Mouse (Mus musculus): Measurements from ENCODE around the gene Vmn1r236.

- no peak for TF ChIP-seq CTCF (IDR thresholded peaks at IDR 0.05; ENCODE audit: low read depth, low read length)
- TF ChIP-seq POLR2A (IDR thresholded peaks at IDR 0.05; ENCODE audit: borderline replicate concordance, low read depth, low read length): no peak
These were observed 28.8 kb downstream of the Vmn1r236 start, which contains the start of gene Vmn1r237 for GRCm38 (mm10) chr17:21311565-21311964.
